Mouse (Mus musculus) megakaryocyte progenitor cell, adult 5-6 weeks (primary cell): Measurements from ENCODE around the gene Nmur1. TPM values are rescaled to one million over a fixed set of nuclear protein-coding genes. Genes with fewer than 3 reads are reported as not detected.

Experiments used
- ATAC-seq: replicated peaks from 2 replicates; pipeline ENCODE4 v1.8.0; 2016; ENCODE audit warnings: mild to moderate bottlenecking, moderate TSS enrichment, inconsistent platforms; ENCODE audit not compliant: poor library complexity
- total RNA-seq, 2 experiments: library from RNA; stranded (forward) in 1 of 2; stranded (reverse) in 1 of 2; fragments of 157-497, 149-512 nt in 1 of 2; fragments of 200-1000 nt in 1 of 2; gene quantifications; 2 replicates each; pipeline versions ENCODE4 v1.2.3 to v1.2.4; 2015 to 2017

Nmur1 gene
- total RNA-seq, 2 experiments from 2014 or later: 1.0 TPM; not detected in 1

- ATAC-seq: peak; percentile 79
Observed at GRCm38 (mm10) chr1:86339156-86339812, 86.7 kb downstream of the Nmur1 start.

GRCm38 (mm10) chr1:86336330-86336729 is 89.7 kb downstream of the Nmur1 start:
- ATAC-seq: no peak

Other genes starting within 250 kb of the Nmur1 start
- 0.90 and 1.1 TPM in 2 replicates for gene B3gnt7, start 123.4 kb downstream of the Nmur1 start, total RNA-seq (2015)
- 0.47 and 0.83 TPM in 2 replicates for gene B3gnt7, start 123.4 kb downstream of the Nmur1 start, total RNA-seq (2017)
- 728 and 799 TPM in 2 replicates for gene Ncl, start 66.8 kb downstream of the Nmur1 start, total RNA-seq (2015)
- gene Ncl, start 66.8 kb downstream of the Nmur1 start, total RNA-seq (2017): 665 and 1,023 TPM in 2 replicates
- not detected in 2 replicates for gene Tex44, start 101 bp upstream of the Nmur1 start, total RNA-seq (2015)
- not detected in 2 replicates for gene Tex44, start 101 bp upstream of the Nmur1 start, total RNA-seq (2017)
- 6,310 and 6,455 TPM in 2 replicates for gene Ptma, start 100.5 kb upstream of the Nmur1 start, total RNA-seq (2015)
- 6,827 and 7,265 TPM in 2 replicates for gene Ptma, start 100.5 kb upstream of the Nmur1 start, total RNA-seq (2017)
- gene Pde6d, start 156.4 kb upstream of the Nmur1 start, total RNA-seq (2015): 60.3 and 71.2 TPM in 2 replicates
- gene Pde6d, start 156.4 kb upstream of the Nmur1 start, total RNA-seq (2017): 17.9 and 23.6 TPM in 2 replicates
- gene Cops7b, start 156.7 kb upstream of the Nmur1 start, total RNA-seq (2015): 9.3 and 13.2 TPM in 2 replicates
- 19.5 and 22.7 TPM in 2 replicates for gene Cops7b, start 156.7 kb upstream of the Nmur1 start, total RNA-seq (2017)
- gene Nppc, start 244.3 kb upstream of the Nmur1 start, total RNA-seq (2015): not detected in 2 replicates
- gene Nppc, start 244.3 kb upstream of the Nmur1 start, total RNA-seq (2017): 0.41 TPM in 1 of 2 replicates, not detected in the other